Mouse (Mus musculus) E14TG2a.4 (cell line): ENCODE results near the gene Gm20388.
A peak's percentile ranks its signal among the peaks of the same experiment; 100 is the strongest.

Experiments used
- H3K27me3 ChIP-seq: 2 replicates; pipeline ENCODE4 v1.6.1; 2014; ENCODE audit warnings: low read length, control low read depth; ENCODE audit not compliant: insufficient read depth
- H3K36me3 ChIP-seq: 2 replicates; pipeline ENCODE4 v1.6.1; 2014; ENCODE audit warnings: low read length, control low read depth; ENCODE audit not compliant: insufficient read depth
- H3K4me1 ChIP-seq: replicated peaks from 2 replicates; pipeline ENCODE4 v1.6.1; 2014; ENCODE audit warnings: low read depth, low read length, control low read depth
- H3K4me3 ChIP-seq: replicated peaks from 2 replicates; pipeline ENCODE4 v1.5.1; 2014; ENCODE audit warnings: mild to moderate bottlenecking, low read length
- H3K9me3 ChIP-seq: 2 replicates; pipeline ENCODE4 v1.6.1; 2014; ENCODE audit warnings: low read length, control low read depth
- CTCF ChIP-seq: conservative IDR thresholded peaks from 2 replicates; pipeline ENCODE4 v1.5.1; 2014; ENCODE audit warnings: low read length
- NANOG ChIP-seq: IDR thresholded peaks from 2 replicates; pipeline ENCODE4 v1.6.1; 2014; ENCODE audit warnings: borderline replicate concordance, low read length, mixed read lengths
- POU5F1 ChIP-seq: IDR thresholded peaks from 2 replicates; pipeline ENCODE4 v1.6.1; 2014; ENCODE audit warnings: low read length, borderline replicate concordance

Gene Gm20388

DNA sequence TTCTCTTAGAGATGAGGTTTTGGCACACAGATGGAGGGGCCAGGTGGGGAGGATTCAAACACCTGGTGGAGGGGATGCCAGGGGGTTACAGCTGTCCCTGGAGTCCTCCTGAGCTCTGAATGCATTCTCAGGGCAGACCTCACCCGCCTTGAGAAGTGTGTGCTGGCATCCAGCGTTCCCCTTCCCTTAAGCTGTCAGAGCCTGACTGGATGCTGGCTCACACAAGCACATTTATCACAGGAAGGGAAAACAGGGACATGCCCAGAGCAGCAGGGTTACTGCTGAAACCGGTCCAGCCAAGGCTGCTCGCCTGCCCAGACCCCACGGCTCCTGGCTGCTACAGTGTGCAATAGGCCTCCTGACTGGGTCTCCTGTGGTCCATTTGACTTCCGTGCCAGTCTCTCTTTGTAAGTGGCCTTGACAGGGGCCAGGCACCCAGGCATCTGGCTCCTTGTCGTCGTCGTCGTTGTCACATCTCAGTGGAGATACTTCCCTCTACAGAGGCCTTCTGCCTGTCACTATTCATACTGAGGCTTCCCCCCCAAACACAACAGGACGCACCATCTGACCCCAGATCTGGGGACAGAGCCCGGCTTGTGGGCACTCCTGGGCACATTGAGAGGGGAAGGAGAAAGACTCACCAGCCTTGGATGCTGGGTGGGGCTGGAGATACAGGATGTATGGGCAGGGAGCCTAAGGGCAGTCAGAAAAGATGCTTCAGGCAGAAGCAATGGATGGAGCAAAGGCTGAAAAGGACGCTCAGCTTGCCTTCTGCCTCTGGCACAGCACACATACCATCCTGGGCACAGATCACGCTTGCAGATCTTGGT lies 2810.4 kb downstream of the Gm20388 start:
- H3K4me3 ChIP-seq: no peak overlapping the region
- H3K9me3 ChIP-seq: no peaks in the 10 kb centered on the region
- H3K4me1 ChIP-seq: peaks cover 26% of the 10 kb centered on the region
- no peaks in the 10 kb centered on the region for H3K36me3 ChIP-seq
- TF ChIP-seq POU5F1: no peak
- no peak for TF ChIP-seq CTCF
- no peak for TF ChIP-seq NANOG
- peaks cover 47% of the 10 kb centered on the region for H3K27me3 ChIP-seq

DNA sequence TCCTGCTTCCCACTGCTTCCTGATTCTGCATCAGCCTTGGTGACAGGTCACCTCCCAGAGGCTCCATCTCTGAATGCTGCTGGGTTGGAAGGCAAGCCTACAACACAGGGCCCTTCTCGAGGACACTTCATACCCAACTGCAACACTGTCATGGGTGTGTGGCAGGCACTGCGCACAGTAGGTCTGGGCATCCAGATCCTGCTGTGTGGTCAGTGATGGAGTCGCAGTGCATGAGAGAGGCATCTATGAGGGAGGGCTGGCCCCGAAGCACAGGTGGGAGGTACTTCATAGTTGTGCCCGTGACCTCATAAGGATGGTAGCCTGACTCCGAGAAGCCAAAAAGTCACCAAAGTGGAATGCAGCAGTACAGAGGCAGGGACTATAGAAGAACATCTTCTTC lies 2814.5 kb downstream of the Gm20388 start:
- Histone ChIP-seq H3K36me3 (no peaks in the 10 kb centered on the region), H3K9me3 (no peaks in the 10 kb centered on the region), H3K27me3 (peaks cover 22% of the 10 kb centered on the region), H3K4me3 (no peak overlapping the region), H3K4me1 (peaks cover 32% of the 10 kb centered on the region)
- no peak for TF ChIP-seq NANOG
- no peak for TF ChIP-seq POU5F1
- TF ChIP-seq CTCF: no peak

DNA sequence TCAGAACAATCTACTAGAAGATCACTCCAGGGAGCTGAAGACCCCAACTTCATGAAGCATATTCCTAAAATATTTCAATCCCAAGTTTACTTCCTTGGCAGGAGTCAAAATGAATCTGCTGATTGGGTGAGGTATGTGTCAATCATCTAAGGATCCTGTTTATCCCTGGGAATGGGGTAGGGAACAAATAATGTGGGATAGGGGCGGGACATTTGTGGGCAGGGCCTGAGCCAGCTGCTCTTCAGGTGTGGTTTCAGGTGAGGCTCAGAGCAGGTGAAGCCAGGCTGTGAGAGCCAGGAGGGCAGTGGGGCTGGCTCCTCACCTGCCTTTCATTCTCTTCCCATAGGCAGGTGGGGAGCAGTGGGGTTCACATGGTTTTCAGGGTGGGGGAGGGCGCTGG lies 2816.1 kb downstream of the Gm20388 start:
- H3K4me1 ChIP-seq: peaks cover 26% of the 10 kb centered on the region
- H3K36me3 ChIP-seq: no peaks in the 10 kb centered on the region
- TF ChIP-seq POU5F1: no peak
- TF ChIP-seq NANOG: no peak
- no peak for TF ChIP-seq CTCF

DNA sequence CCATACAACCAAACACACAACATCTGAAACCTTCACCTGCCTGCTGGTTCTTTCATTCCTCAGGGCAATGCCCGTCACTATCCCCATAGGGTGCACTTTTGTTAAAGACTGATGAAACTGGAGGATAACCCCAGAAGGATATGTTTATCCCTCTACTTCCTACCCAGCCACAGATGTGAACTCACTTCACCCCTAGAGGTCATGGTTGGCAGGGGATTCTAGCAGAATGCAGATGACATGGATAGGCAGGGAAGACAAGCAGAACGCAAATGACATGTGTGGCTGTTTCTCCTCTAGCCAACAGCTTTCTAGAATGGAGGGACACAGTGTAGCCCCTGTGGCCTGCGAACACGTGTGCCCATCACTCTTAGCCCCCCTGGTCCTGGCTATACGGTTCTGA lies 2816.8 kb downstream of the Gm20388 start:
- H3K4me1 ChIP-seq: peaks cover 22% of the 10 kb centered on the region
- H3K27me3 ChIP-seq: 0 out of 2 replicates have a peak, but pooled peaks cover 4% of the 10 kb centered on the region
- H3K4me3 ChIP-seq: no peak overlapping the region
- H3K9me3 ChIP-seq: no peaks in the 10 kb centered on the region
- TF ChIP-seq POU5F1 (no peak), CTCF (no peak), NANOG (no peak)
- no peaks in the 10 kb centered on the region for H3K36me3 ChIP-seq

More for the DNA sequence above, 2816.1 kb downstream of the Gm20388 start:
- Histone ChIP-seq H3K9me3 (no peaks in the 10 kb centered on the region), H3K4me3 (0 out of 2 replicates have a peak overlapping the region, but pooled peaks have one; percentile 21), H3K27me3 (0 out of 2 replicates have a peak, but pooled peaks cover 10% of the 10 kb centered on the region)

DNA sequence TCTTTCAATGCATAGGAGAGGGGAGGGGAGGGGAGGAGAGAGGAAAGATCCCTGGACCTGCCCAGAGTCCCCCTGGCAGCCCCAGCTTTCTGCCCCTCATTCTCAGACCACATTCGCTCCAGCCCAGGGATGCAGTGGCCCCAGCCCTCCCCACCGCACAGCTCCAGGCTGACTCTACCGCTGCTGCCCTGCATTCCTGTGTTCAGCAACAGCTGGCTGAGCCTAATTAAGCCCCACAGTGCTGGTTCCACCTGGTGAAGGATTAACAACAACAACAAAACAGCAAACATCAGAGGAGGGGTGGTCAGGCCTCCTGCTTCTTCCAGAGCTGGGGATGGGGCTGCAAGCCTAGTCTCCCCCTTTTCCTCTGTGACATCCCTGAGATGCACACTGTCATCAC lies 2818.0 kb downstream of the Gm20388 start:
- Histone ChIP-seq H3K27me3 (no peaks in the 10 kb centered on the region), H3K9me3 (no peaks in the 10 kb centered on the region), H3K4me1 (peaks cover 19% of the 10 kb centered on the region), H3K36me3 (no peaks in the 10 kb centered on the region), H3K4me3 (no peak overlapping the region)
- no peak for TF ChIP-seq NANOG
- TF ChIP-seq POU5F1: no peak
- no peak for TF ChIP-seq CTCF

DNA sequence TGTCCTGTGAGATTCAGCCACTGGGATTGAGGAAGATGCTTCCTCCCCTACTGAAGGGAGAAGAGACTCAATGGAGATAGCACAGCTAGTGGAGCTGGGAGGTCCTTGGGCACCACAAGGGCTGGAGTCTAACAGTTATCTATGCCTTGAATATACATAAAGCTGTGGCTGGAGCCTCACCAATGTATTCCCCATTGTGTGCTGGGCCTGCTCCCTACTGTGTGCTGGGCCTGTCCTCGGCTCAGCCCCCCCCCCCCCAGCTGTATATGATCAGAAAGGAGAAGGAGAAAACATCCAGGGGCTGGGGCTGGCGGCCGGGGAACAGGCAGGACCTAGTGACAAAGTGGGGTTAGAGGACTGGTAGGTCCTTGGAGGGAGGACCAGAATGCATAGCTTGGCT lies 2824.5 kb downstream of the Gm20388 start:
- H3K4me3 ChIP-seq: no peak overlapping the region
- peaks cover 27% of the 10 kb centered on the region for H3K4me1 ChIP-seq
- peaks cover 5% of the 10 kb centered on the region; the same call in 1 of the 2 replicates for H3K27me3 ChIP-seq
- H3K36me3 ChIP-seq: no peaks in the 10 kb centered on the region
- TF ChIP-seq NANOG (no peak), POU5F1 (no peak), CTCF (no peak)
- no peaks in the 10 kb centered on the region for H3K9me3 ChIP-seq

DNA sequence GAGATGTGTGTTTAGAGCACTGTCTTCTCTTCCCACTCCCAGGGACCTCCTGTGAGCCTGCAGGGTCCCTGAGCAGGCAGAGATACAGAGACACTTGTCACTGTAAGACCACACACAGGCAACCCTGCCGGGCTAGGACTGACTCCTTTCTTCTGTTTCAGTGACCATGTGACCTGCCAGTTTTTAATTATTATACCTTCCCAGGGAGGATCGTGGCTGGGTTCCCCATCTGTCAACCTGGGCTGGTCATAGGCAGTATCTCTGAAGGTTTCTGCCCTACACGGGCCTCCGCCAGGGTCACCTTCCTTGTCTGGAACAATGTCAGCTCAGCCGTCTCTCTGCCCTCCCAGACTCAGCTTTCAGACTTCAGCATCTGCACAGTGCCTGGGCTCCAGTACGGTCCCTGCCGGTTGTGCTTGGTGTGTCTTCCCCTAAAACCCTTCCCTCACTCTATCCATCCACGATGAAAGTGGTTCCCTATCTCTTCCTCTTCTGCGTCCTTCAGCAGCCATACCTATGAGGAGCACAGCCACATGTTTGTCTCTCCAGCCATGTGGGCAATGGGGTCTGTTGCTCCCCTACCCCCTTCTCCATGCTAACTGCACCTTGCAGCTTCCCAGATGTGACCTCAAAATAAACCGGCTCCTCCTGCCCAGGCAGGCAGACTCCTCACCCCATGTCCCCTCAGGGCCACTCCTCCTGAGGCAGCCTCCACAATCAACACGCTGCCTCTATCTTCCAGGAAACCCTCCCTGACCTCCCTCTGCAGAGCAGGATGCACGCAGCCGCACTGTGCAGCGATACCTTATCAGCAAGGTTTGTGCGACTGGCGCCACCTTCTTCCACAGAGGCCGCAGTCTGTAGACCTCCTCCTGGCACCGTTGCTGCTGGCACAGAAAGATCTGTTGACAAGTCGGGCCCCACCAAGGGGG lies 2825.2 kb downstream of the Gm20388 start:
- H3K4me3 ChIP-seq: peak overlapping the region; percentile 13; the same call in 1 of the 2 replicates
- no peaks in the 10 kb centered on the region for H3K9me3 ChIP-seq
- H3K36me3 ChIP-seq: no peaks in the 10 kb centered on the region
- H3K27me3 ChIP-seq: peaks cover 12% of the 10 kb centered on the region
- peaks cover 27% of the 10 kb centered on the region for H3K4me1 ChIP-seq
- TF ChIP-seq POU5F1 (no peak), CTCF (no peak), NANOG (no peak)

DNA sequence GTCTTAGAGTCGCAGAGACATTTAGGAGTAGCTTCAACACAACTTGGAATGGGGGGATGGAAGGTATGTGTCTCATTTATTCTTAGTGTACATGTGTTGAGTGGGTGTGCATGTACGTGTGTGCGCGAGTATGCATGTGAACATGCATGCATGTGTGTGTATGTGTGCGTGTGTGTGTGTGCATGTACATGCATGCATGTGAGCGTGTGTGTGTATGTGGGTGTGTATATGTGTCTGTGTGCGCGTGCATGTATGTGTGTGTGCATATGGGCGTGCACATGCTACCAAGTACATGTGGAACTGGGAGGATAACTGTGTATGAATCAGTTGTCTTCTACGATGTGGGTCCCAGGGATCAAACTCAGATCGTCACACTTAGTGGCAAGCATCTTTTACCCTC lies 2826.0 kb downstream of the Gm20388 start:
- peaks cover 17% of the 10 kb centered on the region for H3K27me3 ChIP-seq
- H3K4me1 ChIP-seq: peaks cover 27% of the 10 kb centered on the region
- no peak overlapping the region for H3K4me3 ChIP-seq
- TF ChIP-seq POU5F1: no peak
- TF ChIP-seq NANOG: no peak
- no peak for TF ChIP-seq CTCF
- H3K36me3 ChIP-seq: no peaks in the 10 kb centered on the region
- no peaks in the 10 kb centered on the region for H3K9me3 ChIP-seq
